Mouse (Mus musculus) G1E (cell line): ENCODE data around the gene Dmrtb1.

Source experiments
- CTCF ChIP-seq: IDR thresholded peaks from 2 replicates; pipeline ENCODE4 v1.5.1; 2012; ENCODE audit warnings: low read depth, low read length, inconsistent platforms, mixed read lengths
- GATA1 ChIP-seq: IDR thresholded peaks from 2 replicates; pipeline ENCODE4 v1.6.1; 2012; ENCODE audit warnings: borderline replicate concordance, low read length, inconsistent platforms, mixed read lengths
- TAL1 ChIP-seq: conservative IDR thresholded peaks from 2 replicates; pipeline ENCODE4 v1.6.1; 2012; ENCODE audit warnings: low read depth, low read length, inconsistent platforms, mixed read lengths

DNA sequence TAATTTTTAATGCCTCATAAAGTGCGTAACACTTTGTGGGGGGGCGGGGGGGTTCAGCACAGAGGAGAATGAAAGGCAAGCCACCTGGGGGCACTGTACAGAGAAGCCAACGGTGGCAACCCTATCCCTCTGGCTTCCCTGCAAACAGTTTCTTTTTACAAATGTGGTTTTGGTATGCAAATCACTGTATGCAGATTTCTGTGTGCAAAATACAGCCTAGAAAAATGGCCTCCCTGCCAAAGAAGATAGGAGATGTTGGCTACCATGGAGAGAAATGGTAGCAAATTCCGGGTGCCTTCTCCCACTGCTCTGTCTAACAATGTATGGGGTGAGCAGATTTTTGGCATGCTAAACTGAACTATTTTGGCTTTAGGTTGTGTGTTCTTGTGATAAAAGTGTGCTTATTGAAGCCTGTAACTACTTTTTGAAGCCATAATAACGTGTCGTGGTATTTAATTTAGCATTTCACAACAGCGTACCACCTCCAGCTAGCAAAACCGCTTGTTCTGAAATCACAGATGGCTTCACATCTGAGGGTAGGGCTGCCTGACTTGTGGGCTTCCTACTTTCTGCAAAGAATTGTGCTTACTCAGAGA is 33.8 kb upstream of the Dmrtb1 start:
- TF ChIP-seq CTCF = no peak
- no peak for TF ChIP-seq TAL1
- TF ChIP-seq GATA1 = no peak
